Mouse (Mus musculus): ENCODE data around the gene Hdac9.

The Hdac9 gene

DNA sequence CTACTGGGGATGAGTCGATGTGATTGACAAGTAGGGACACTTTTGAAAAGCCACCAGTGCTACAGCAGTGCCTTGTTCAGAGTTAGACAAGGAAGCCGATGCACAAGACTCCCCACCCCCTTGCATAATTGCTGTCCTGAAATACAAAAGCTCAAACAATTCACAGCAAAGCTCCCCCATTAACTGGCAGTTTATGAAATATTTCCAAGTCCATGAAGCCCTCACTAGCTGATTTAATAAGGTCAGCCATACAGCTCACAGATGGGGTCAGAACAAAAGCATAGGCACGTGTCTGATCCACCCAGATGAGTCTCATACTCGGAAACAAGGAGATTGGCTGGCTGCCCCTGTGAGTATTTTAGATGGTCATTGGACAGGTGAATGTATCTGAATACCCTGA is 228.0 kb downstream of the Hdac9 start:
- DNase-seq: no peak

- peak; percentile 21 for DNase-seq
Measured at GRCm38 (mm10) chr12:34683375-34683774, 233.5 kb downstream of the Hdac9 start.

- no peak for DNase-seq
Measured at GRCm38 (mm10) chr12:34682657-34683056, 234.2 kb downstream of the Hdac9 start.

- no peak for DNase-seq
Measured at GRCm38 (mm10) chr12:34680576-34680975, 236.3 kb downstream of the Hdac9 start.

DNA sequence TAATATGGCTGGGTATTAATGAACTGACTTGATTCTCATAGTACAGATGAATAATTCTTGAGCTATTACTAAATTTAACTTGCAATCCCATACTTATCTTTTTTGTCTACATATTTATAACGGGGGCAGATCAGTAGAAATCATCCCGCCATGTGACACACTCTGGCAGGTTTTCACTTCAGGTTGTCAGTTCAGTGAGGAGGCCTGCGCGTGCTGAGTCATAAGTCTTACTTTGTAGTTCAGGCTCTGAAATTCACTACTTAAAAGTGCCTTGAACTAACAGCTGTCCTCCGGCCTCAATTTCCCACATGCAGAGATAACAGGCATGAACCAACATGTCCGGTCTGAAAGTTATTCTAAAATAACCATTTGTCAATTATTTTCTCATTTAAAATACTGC is 239.8 kb downstream of the Hdac9 start:
- DNase-seq: no peak

DNA sequence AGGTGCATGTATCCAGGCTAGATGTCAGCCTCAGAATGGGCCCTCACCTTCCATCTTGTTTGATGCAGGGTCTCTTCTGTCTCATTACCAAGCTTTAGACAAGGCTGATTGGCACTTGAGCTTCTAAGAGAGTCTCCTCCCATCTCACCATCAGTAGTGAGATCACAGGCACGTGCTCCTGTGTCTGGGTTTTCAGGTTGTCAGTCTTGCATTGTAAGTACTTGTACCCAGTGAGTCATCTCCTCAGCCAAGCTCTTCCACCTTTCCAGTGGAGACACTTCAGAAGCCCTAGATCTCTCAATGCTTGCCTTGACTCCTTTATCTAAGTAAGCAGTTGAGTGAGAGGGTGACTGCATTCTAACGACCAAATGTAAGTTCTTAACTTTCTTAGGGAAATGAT is 242.7 kb downstream of the Hdac9 start:
- DNase-seq: no peak

DNA sequence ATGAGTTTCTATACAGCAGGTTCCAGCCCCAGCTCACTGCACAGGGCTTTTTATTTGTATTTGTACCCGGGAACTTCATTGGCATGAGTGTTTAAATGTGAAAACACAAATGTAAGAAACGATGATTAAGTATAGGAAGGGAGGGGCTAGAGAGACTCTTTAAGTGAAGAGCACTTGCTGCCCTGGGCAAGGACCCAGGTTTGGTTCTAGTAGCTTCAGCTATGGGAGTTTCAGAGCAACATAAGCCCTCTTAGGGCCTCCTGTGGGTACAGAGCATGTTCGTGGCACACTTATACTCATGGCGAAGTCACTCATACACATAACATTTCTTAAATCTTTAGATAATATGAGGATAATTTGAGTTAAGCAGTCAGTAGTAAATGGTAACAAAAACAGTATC is 243.4 kb downstream of the Hdac9 start:
- no peak for DNase-seq

- peak; percentile 48 for DNase-seq
Measured at GRCm38 (mm10) chr12:34664758-34665157, 252.1 kb downstream of the Hdac9 start.

DNA sequence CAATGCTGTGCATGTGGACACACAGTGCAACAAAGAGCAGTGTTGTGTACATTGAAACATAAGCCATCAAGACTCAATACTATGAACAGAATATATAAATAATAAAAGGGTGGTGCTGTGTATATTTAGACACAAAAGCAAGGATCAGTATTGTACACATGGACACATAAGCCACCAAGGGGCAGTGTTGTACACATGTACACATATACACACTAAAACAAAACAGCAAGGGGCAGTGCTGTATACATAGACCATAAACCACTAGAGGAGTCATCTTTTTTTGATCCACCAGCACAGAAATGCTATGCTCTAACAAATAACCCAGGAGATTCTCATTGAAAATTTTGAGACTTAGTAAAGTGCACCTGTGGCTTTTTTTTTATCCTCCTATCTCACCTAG is 255.5 kb downstream of the Hdac9 start:
- no peak for DNase-seq

GRCm38 (mm10) chr12:34660027-34660426 is 256.9 kb downstream of the Hdac9 start:
- DNase-seq: no peak

DNA sequence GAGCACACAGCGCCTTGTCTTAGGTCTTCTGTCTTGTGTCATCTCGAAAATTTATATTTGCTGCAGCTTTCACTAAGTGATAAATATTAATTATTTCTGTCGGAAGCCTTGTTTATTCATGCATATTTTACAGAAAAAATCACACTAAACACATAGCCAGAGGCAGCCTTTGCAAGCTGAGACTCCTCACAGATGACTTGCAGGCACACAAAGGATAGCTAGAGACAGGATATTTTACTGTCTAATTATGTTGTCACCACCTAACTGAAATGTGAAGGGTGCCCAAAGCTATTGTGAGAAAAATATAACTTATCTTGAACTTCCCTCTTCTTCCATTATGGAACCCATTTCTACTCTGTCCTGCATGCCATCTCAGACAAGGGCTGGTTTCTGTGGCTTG is 258.3 kb downstream of the Hdac9 start:
- no peak for DNase-seq

GRCm38 (mm10) chr12:34658119-34658518 is 258.8 kb downstream of the Hdac9 start:
- DNase-seq: no peak

- DNase-seq: no peak
Measured at GRCm38 (mm10) chr12:34653615-34654014, 263.3 kb downstream of the Hdac9 start.

- DNase-seq: no peak
Measured at GRCm38 (mm10) chr12:34648753-34649152, 268.1 kb downstream of the Hdac9 start.

DNA sequence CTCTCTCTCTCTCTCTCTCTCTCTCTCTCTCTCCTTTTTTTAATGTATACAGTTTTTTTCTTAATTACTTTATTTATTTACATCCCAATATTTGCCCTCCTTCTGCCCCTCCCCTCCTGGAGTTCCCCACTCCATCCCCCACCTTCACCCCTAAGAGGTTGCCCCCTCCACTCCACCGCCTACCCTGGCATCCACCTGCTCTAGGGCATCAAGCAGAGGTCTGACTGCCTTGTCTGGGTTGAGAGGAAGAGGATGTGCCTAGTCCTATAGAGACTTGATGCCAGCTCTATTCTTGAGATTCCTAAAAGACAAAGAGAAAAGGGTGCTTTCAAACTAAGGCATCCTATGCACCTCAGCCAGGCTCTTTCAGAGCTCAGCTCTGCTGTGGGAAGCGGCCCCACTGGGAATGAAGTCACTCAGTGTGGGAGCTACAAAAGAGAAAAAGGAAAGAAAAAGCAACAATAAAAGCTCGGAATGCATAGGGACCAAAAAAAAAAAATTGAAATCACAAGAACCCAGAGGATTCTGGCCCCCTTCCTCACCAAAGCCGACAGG is 275.1 kb downstream of the Hdac9 start:
- no peak for DNase-seq

- no peak for DNase-seq
Measured at GRCm38 (mm10) chr12:34637238-34638124, 279.4 kb downstream of the Hdac9 start.

GRCm38 (mm10) chr12:34619101-34619500 is 297.8 kb downstream of the Hdac9 start:
- DNase-seq: no peak

DNA sequence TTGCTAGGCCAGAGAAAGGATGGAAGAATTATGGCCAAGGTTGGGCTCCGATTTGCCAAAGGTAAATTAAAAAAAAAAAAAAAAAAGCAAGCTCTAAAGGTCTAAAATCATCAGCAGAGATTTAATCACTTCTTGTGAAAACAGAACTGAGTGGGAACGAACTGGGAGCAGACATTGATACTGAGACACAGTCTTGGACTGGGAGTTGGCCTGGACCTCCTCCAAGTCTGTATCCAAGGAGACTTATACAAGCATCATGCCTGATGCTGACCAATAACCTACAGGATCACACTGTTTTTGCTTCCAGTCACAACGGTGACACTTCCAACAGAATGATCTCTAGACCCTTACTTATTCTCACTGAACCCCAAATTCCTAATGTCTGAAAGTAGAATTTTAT is 298.6 kb downstream of the Hdac9 start:
- no peak for DNase-seq

DNA sequence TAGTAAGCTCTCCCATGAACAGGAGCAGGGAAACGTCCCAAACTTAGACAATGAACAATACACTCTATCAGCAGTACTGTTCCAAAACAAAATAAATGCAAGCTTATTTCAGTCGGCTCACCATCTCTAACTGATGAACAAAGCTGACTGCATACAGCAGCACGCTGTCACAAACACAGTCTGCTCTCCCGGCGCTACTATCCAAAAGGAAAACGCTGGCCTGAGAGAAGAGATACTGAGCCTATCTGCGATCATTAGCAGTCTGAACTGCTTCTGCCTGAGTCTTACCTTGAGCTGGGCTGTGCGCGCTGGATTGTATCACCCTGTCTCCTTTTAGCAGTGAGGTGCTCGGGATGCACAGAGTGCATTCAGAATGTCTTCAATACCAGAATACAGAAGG is 299.1 kb downstream of the Hdac9 start:
- DNase-seq: no peak

DNA sequence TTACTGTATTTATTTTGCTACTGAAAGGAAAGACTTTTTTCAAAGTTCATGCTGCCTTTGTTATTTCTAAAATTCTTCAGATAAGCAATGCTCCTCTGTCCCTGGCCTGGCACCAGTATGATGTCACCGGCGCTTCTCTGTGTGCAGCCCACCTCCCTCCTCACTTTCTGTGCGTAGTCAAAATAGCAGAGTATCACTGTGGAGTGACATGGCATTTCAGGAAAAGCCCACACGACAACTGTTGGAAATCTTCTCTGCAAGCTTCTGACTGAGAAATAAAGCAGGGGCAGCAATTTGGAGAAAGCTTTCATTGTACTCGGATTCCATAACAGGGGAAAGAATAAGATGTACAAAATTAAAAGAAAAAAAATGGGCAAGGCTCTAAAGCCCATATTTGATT is 302.1 kb downstream of the Hdac9 start:
- no peak for DNase-seq

- DNase-seq: no peak
Measured at GRCm38 (mm10) chr12:34612511-34612910, 304.4 kb downstream of the Hdac9 start.

GRCm38 (mm10) chr12:34604521-34604920 is 312.4 kb downstream of the Hdac9 start:
- DNase-seq: no peak

GRCm38 (mm10) chr12:34594167-34594793 is 322.6 kb downstream of the Hdac9 start:
- DNase-seq: no peak

GRCm38 (mm10) chr12:34587171-34587570 is 329.7 kb downstream of the Hdac9 start:
- no peak for DNase-seq
